Mouse (Mus musculus) spleen, adult 2 months (tissue): ENCODE measurements around the gene Spdye4c.

ENCODE experiments used
- CTCF ChIP-seq: fragments of 200-500 bp; IDR thresholded peaks from 2 replicates; pipeline ENCODE4 v1.5.1; 2011; ENCODE audit warnings: mild to moderate bottlenecking, inconsistent platforms; ENCODE audit not compliant: insufficient read depth, insufficient read length, insufficient replicate concordance; ENCODE audit errors: extremely low read depth
- POLR2A ChIP-seq: fragments of 200-500 bp; IDR thresholded peaks from 2 replicates; pipeline ENCODE4 v1.6.1; 2011; ENCODE audit warnings: low read depth, low read length, inconsistent platforms

DNA sequence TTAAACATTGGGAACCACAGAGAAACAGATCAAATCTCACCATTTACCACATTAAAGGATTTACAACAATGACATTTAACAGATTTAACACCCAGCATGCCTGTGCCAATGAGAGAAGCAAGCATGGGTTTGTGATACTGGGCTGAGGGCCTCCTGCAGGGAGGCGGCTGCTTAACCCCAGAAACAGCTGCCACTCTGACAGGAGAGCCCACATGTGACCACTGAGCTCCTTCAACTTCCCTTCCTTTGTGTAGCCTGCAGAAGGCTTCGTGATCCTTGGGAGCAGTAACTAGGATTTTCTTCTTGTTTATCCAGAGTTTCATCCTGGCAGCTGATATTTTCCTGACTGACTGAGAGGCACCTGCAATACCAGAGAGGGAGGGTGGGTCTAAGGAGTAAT is 10.5 kb downstream of the Spdye4c start:
- TF ChIP-seq CTCF (no peak), POLR2A (no peak)
